ENCODE assay signal across 7 mouse cellular contexts in genomic region chr16:56137672-56138071, GRCm38 (mm10).
DNase-seq lines count a peak whose midpoint lies in the region; ATAC-seq lines count a peak whose summit lies in the region.
"Not testable (repeated sequence)": the region's sequence is repeated elsewhere in the genome, so short reads cannot be mapped to it uniquely, and the experiment has no call there.

No protein-coding gene starts in this region.

- not testable (repeated sequence) for H3K4me1 ChIP-seq in forebrain, embryonic 15.5 days; hindbrain, embryonic 13.5 days (replicated peaks); midbrain, embryonic 13.5 days (replicated peaks); midbrain, embryonic 15.5 days; neural tube, embryonic 12.5 days; stomach, embryonic 14.5 days (ENCODE audit: control insufficient read depth, insufficient read depth, low read length)

- ATAC-seq in forebrain, embryonic 15.5 days (replicated peaks), result peak; percentile 55; the same call in 1 of the 2 replicates
- peak; percentile 57; the same call in 1 of the 2 replicates for ATAC-seq in hindbrain, embryonic 13.5 days (ENCODE audit: low FRiP score)
- ATAC-seq in midbrain, embryonic 13.5 days, result peak; percentile 43; the same call in 1 of the 2 replicates
- peak; percentile 60 for ATAC-seq in midbrain, embryonic 15.5 days (replicated peaks)
- ATAC-seq in neural tube, embryonic 12.5 days (ENCODE audit: low FRiP score, low read depth), result peak; percentile 37; the same call in 1 of the 2 replicates
- ATAC-seq in stomach, embryonic 14.5 days (ENCODE audit: insufficient number of reproducible peaks, insufficient read depth, low FRiP score, low read depth), result 0 out of 2 replicates have a peak, but pooled peaks have one; percentile 6

- peaks cover 13% of the 10 kb centered on the region; the same call in 1 of the 2 replicates for H3K36me3 ChIP-seq in forebrain, embryonic 15.5 days
- H3K36me3 ChIP-seq in hindbrain, embryonic 13.5 days, result peaks cover 22% of the 10 kb centered on the region
- H3K36me3 ChIP-seq in midbrain, embryonic 13.5 days, result peaks cover 15% of the 10 kb centered on the region
- peaks cover 12% of the 10 kb centered on the region; the same call in 1 of the 2 replicates for H3K36me3 ChIP-seq in midbrain, embryonic 15.5 days (replicated peaks)
- peaks cover 14% of the 10 kb centered on the region for H3K36me3 ChIP-seq in neural tube, embryonic 12.5 days
- not testable (repeated sequence) for H3K36me3 ChIP-seq in stomach, embryonic 14.5 days (ENCODE audit: control insufficient read depth, insufficient read depth, low read length)

- DNase-seq in heart, adult 11 months, result peak; percentile 72

- H3K4me3 ChIP-seq in forebrain, embryonic 15.5 days; hindbrain, embryonic 13.5 days; midbrain, embryonic 13.5 days (replicated peaks); midbrain, embryonic 15.5 days; neural tube, embryonic 12.5 days; stomach, embryonic 14.5 days (ENCODE audit: low read depth, low read length): not testable (repeated sequence)

- H3K4me2 ChIP-seq in forebrain, embryonic 15.5 days (replicated peaks); hindbrain, embryonic 13.5 days; midbrain, embryonic 13.5 days (replicated peaks); midbrain, embryonic 15.5 days; neural tube, embryonic 12.5 days (replicated peaks); stomach, embryonic 14.5 days (replicated peaks; ENCODE audit: low read depth, low read length): not testable (repeated sequence)

- H3K9ac ChIP-seq in forebrain, embryonic 15.5 days (replicated peaks); hindbrain, embryonic 13.5 days; midbrain, embryonic 13.5 days (replicated peaks); midbrain, embryonic 15.5 days; neural tube, embryonic 12.5 days; stomach, embryonic 14.5 days (replicated peaks; ENCODE audit: low read depth, low read length): not testable (repeated sequence)

- not testable (repeated sequence) for H3K27me3 ChIP-seq in forebrain, embryonic 15.5 days; hindbrain, embryonic 13.5 days; midbrain, embryonic 13.5 days; midbrain, embryonic 15.5 days (replicated peaks); neural tube, embryonic 12.5 days (replicated peaks); stomach, embryonic 14.5 days (ENCODE audit: control insufficient read depth, insufficient read depth, low read length)

- not testable (repeated sequence) for H3K9me3 ChIP-seq in forebrain, embryonic 15.5 days; hindbrain, embryonic 13.5 days; midbrain, embryonic 13.5 days; midbrain, embryonic 15.5 days; neural tube, embryonic 12.5 days; stomach, embryonic 14.5 days (ENCODE audit: control insufficient read depth, low read depth, low read length)

- not testable (repeated sequence) for H3K27ac ChIP-seq in forebrain, embryonic 15.5 days (replicated peaks); hindbrain, embryonic 13.5 days; midbrain, embryonic 13.5 days; midbrain, embryonic 15.5 days; neural tube, embryonic 12.5 days; stomach, embryonic 14.5 days (ENCODE audit: low read length)

- WGBS in forebrain, embryonic 15.5 days, result 100% methylated on average over 5 of the region's 5 CpGs
- WGBS in hindbrain, embryonic 13.5 days, result 100% methylated on average over 5 of the region's 5 CpGs
- WGBS in midbrain, embryonic 13.5 days, result 97% methylated on average over 5 of the region's 5 CpGs
- 94% methylated on average over 5 of the region's 5 CpGs for WGBS in midbrain, embryonic 15.5 days
- 93% methylated on average over 5 of the region's 5 CpGs for WGBS in neural tube, embryonic 12.5 days
- WGBS in stomach, embryonic 14.5 days, result 85% methylated on average over 5 of the region's 5 CpGs

Comparison
In these comparisons a context has a peak if more than half of its experiments do, and no peak if none do; other contexts are left out.
1. ATAC-seq: peak in every context shown above with its lines; median percentile 60 in midbrain, embryonic 15.5 days; 57 in hindbrain, embryonic 13.5 days; 55 in forebrain, embryonic 15.5 days; 43 in midbrain, embryonic 13.5 days; 37 in neural tube, embryonic 12.5 days; 6 in stomach, embryonic 14.5 days.